1 mouse cellular context compared by ENCODE assay signal in the genomic region with DNA sequence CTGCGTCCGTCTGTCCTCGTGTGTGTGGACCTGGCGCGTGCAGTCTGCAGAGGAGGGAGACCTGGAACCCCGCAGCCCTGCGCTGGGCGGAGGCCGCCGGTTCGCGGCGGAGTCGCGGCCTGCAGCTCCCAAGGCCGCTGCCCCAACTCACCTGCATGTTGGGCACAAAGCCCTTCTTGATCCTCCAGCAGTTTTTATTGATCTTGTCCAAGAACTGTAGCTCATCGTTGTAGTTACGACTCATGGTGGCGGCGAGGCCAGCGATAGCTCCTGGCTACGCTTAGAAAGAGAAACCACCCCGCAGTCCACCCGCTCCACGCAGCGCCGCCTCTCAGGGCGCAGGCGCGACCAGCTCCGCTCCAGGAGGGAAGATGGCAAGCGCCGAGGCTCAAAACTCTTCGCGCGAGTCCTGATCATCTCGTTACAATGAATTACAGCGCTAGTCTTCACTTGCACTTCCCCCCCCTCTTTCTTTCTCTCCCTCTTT.
TF ChIP-seq lines count a peak whose summit lies in the region.

Gene Rtcb (minus strand): TSS at position 360 of the 487 bp plus-strand sequence.

TF ChIP-seq in CH12.LX, 34 proteins besides CTCF, POLR2A, EP300 and RAD21 (continued from another document):
- no peak for TF ChIP-seq SIN3A (IDR thresholded peaks at IDR 0.05; ENCODE audit: low read length)
- no peak for TF ChIP-seq ZKSCAN1 (IDR thresholded peaks at IDR 0.05; ENCODE audit: borderline replicate concordance, low read depth, low read length)
- TF ChIP-seq USF2 (conservative IDR thresholded peaks at IDR 0.05; ENCODE audit: low read depth, low read length), result no peak
- TF ChIP-seq BHLHE40 (IDR thresholded peaks at IDR 0.05; ENCODE audit: low read depth, low read length), result no peak
- peak; percentile 87 for TF ChIP-seq NELFE (IDR thresholded peaks at IDR 0.05; ENCODE audit: low read depth, low read length)
- TF ChIP-seq GABPA (IDR thresholded peaks at IDR 0.05; ENCODE audit: insufficient replicate concordance, low read depth, low read length), result no peak; the same call in 1 of the 2 replicates
- no peak for TF ChIP-seq JUN (IDR thresholded peaks at IDR 0.05; ENCODE audit: insufficient read depth, low read depth, low read length)
- no peak for TF ChIP-seq UBTF (IDR thresholded peaks at IDR 0.05; ENCODE audit: low read depth, low read length)
- TF ChIP-seq TBP (conservative IDR thresholded peaks at IDR 0.05; ENCODE audit: low read depth, low read length), result peak; percentile 73
- no peak for TF ChIP-seq ETS1 (conservative IDR thresholded peaks at IDR 0.05; ENCODE audit: low read depth, low read length)
- TF ChIP-seq ZC3H11A (IDR thresholded peaks at IDR 0.05; ENCODE audit: low read depth, low read length), result no peak
- TF ChIP-seq ZNF384 (IDR thresholded peaks at IDR 0.05; ENCODE audit: low read depth, low read length), result no peak
- TF ChIP-seq HCFC1 (IDR thresholded peaks at IDR 0.05; ENCODE audit: low read depth, low read length), result peak; percentile 85
- peak; percentile 62; the same call in 1 of the 2 replicates for TF ChIP-seq ZMIZ1 (IDR thresholded peaks at IDR 0.05; ENCODE audit: low read depth, low read length)
- no peak for TF ChIP-seq CHD2 (IDR thresholded peaks at IDR 0.05; ENCODE audit: low read length)
- no peak for TF ChIP-seq JUND (conservative IDR thresholded peaks at IDR 0.05; ENCODE audit: low read depth, low read length)
